Mouse (Mus musculus) E14TG2a.4 (cell line): ENCODE measurements at regions not wholly inside any gene's neighbourhood (a gene's known extent, or its start where the extent isn't known, plus 50 kb on each side); places are given as distances from the start of the nearest gene placed in this dataset.

Experiments used
- CTCF ChIP-seq: conservative IDR thresholded peaks from 2 replicates; pipeline ENCODE4 v1.5.1; 2014; ENCODE audit warnings: low read length
- NANOG ChIP-seq: IDR thresholded peaks from 2 replicates; pipeline ENCODE4 v1.6.1; 2014; ENCODE audit warnings: borderline replicate concordance, low read length, mixed read lengths
- POU5F1 ChIP-seq: IDR thresholded peaks from 2 replicates; pipeline ENCODE4 v1.6.1; 2014; ENCODE audit warnings: low read length, borderline replicate concordance

- TF ChIP-seq CTCF (no peak), POU5F1 (no peak), NANOG (peak; percentile 91)
Observed at GRCm38 (mm10) chr19:59707106-59707505, 236.3 kb downstream of the Rab11fip2 start.
